Mouse (Mus musculus): ENCODE data around the gene Sccpdh.

DNA sequence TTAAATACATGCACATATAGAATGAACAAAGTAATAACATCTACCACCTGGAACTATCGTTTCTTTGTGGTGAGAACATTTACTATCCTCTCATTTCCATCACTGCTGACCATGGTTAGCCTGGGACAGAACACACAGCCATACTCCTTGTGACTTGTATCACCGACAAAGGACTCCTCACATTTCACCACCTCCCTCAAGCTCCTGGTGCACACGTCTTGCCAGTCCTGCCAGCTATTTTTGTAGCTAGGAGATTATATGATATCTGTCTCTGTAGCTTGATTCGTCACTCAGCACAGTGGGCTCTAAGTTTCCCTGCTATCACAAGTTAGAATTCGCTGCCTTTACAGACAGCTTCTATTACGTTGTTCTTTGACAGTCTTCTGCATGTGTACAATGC is 20.4 kb downstream of the Sccpdh start:
- TF ChIP-seq POLR2A (IDR thresholded peaks at IDR 0.05; ENCODE audit: low read depth, low read length) (no peak), CTCF (IDR thresholded peaks at IDR 0.05; ENCODE audit: extremely low read depth, insufficient read depth, insufficient read length, insufficient replicate concordance) (no peak)

All from spleen, adult 2 months (tissue).